Mouse (Mus musculus): ENCODE measurements around the gene Xrra1.

- TF ChIP-seq USF1 (IDR thresholded peaks at IDR 0.05; ENCODE audit: low read depth) (no peak), CTCF (IDR thresholded peaks at IDR 0.05; ENCODE audit: control insufficient read depth, insufficient read depth, insufficient read length) (no peak), MYOD1 (IDR thresholded peaks at IDR 0.05; ENCODE audit: control insufficient read depth, insufficient read length, low read depth) (no peak), MYOG (IDR thresholded peaks at IDR 0.05; ENCODE audit: control insufficient read depth, extremely low read depth, insufficient read length) (no peak), MAX (IDR thresholded peaks at IDR 0.05) (no peak)
Observed at GRCm38 (mm10) chr7:99919971-99920370, 61.1 kb downstream of the Xrra1 start.

Measured in C2C12 (cell line).